Mouse (Mus musculus): ENCODE measurements around the gene Lgi1.

Lgi1 gene

GRCm38 (mm10) chr19:38263829-38264504 lies 369 bp upstream of the Lgi1 start:
- no peak for DNase-seq (ENCODE audit: low spot score)

GRCm38 (mm10) chr19:38265767-38266166 lies 1.4 kb downstream of the Lgi1 start:
- no peak for DNase-seq (ENCODE audit: low spot score)

- no peak for DNase-seq (ENCODE audit: low spot score)
Observed at GRCm38 (mm10) chr19:38267469-38267868, 3.1 kb downstream of the Lgi1 start.

- DNase-seq (ENCODE audit: low spot score): no peak
Observed at GRCm38 (mm10) chr19:38271071-38271470, 6.7 kb downstream of the Lgi1 start.

GRCm38 (mm10) chr19:38273820-38274219 lies 9.5 kb downstream of the Lgi1 start:
- DNase-seq (ENCODE audit: low spot score): no peak

GRCm38 (mm10) chr19:38274747-38275421 lies 10.5 kb downstream of the Lgi1 start:
- DNase-seq (ENCODE audit: low spot score): peak; percentile 16

GRCm38 (mm10) chr19:38276226-38276625 lies 11.9 kb downstream of the Lgi1 start:
- DNase-seq (ENCODE audit: low spot score): no peak

- no peak for DNase-seq (ENCODE audit: low spot score)
Observed at GRCm38 (mm10) chr19:38280242-38280641, 15.9 kb downstream of the Lgi1 start.

GRCm38 (mm10) chr19:38282407-38282806 lies 18.1 kb downstream of the Lgi1 start:
- no peak for DNase-seq (ENCODE audit: low spot score)

GRCm38 (mm10) chr19:38288556-38288955 lies 24.2 kb downstream of the Lgi1 start:
- DNase-seq (ENCODE audit: low spot score): no peak

GRCm38 (mm10) chr19:38291432-38291831 lies 27.1 kb downstream of the Lgi1 start:
- DNase-seq (ENCODE audit: low spot score): no peak

GRCm38 (mm10) chr19:38298018-38298626 lies 33.8 kb downstream of the Lgi1 start:
- peak; percentile 10 for DNase-seq (ENCODE audit: low spot score)

- no peak for DNase-seq (ENCODE audit: low spot score)
Observed at GRCm38 (mm10) chr19:38308116-38308515, 43.8 kb downstream of the Lgi1 start.

- no peak for DNase-seq (ENCODE audit: low spot score)
Observed at GRCm38 (mm10) chr19:38315099-38315498, 50.8 kb downstream of the Lgi1 start.

- no peak for DNase-seq (ENCODE audit: low spot score)
Observed at GRCm38 (mm10) chr19:38316602-38317313, 52.4 kb downstream of the Lgi1 start.

- no peak for DNase-seq (ENCODE audit: low spot score)
Observed at GRCm38 (mm10) chr19:38318308-38318707, 54.0 kb downstream of the Lgi1 start.

- DNase-seq (ENCODE audit: low spot score): no peak
Observed at GRCm38 (mm10) chr19:38319168-38319567, 54.8 kb downstream of the Lgi1 start.

GRCm38 (mm10) chr19:38320651-38321188 lies 56.4 kb downstream of the Lgi1 start:
- no peak for DNase-seq (ENCODE audit: low spot score)

- DNase-seq (ENCODE audit: low spot score): no peak
Observed at GRCm38 (mm10) chr19:38323726-38324125, 59.4 kb downstream of the Lgi1 start.

- DNase-seq (ENCODE audit: low spot score): no peak
Observed at GRCm38 (mm10) chr19:38324147-38325028, 60.1 kb downstream of the Lgi1 start.

- no peak for DNase-seq (ENCODE audit: low spot score)
Observed at GRCm38 (mm10) chr19:38325029-38325398, 60.7 kb downstream of the Lgi1 start.

Measured in urinary bladder, postnatal 25 days (tissue).